ENCODE assay signal across 8 mouse cellular contexts in the genomic region with DNA sequence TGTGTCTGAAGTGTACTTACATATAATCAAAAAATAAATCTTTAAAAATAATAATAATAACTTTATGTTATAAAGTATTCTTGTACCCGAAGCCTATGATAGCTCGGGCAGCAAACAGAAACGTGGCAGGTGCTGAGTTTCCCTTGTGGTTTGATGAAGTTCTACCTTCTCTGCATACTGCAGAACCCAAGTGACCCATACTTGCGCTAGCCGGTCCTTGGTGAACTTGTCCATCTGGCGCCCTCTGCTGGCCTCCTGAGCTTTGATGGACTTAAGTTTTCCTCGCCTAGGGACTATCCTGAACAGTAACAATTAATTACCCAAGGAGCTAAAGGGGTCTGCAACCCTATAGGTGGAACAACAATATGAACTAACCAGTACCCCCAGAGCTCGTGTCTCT. TPM values are rescaled to one million over a fixed set of nuclear protein-coding genes. Genes with fewer than 3 reads are reported as not detected.
DNase-seq lines count a peak whose midpoint lies in the region; ATAC-seq lines count a peak whose summit lies in the region.

No protein-coding gene starts in this region.

- H3K4me2 ChIP-seq in hindbrain, embryonic 13.5 days: no peak overlapping the region

- no peak overlapping the region for H3K27ac ChIP-seq in hindbrain, embryonic 10.5 days
- H3K27ac ChIP-seq in hindbrain, embryonic 13.5 days: no peak overlapping the region
- H3K27ac ChIP-seq in heart, embryonic 10.5 days: no peak overlapping the region

- H3K36me3 ChIP-seq in hindbrain, embryonic 10.5 days: no peaks in the 10 kb centered on the region
- H3K36me3 ChIP-seq in hindbrain, embryonic 13.5 days: no peaks in the 10 kb centered on the region
- no peaks in the 10 kb centered on the region for H3K36me3 ChIP-seq in heart, embryonic 10.5 days

- DNase-seq in hindbrain, embryonic 10.5 days (ENCODE audit: low spot score): peak; percentile 61
- peak; percentile 17 for DNase-seq in Muller cell, postnatal 12 days (ENCODE audit: inconsistent ontology term)
- DNase-seq in cerebellum, postnatal 10 days: peak; percentile 85 to 87
- DNase-seq in heart, embryonic 10.5 days (ENCODE audit: low spot score): peak; percentile 79
- DNase-seq in layer of hippocampus, postnatal 25 days (ENCODE audit: extremely low spot score in 1 of 2, low spot score in 1 of 2): peak; percentile 30 to 75
- DNase-seq in ovary, postnatal 10 days (ENCODE audit: low spot score): peak; percentile 25
- peak; percentile 77 for DNase-seq in urinary bladder, postnatal 14 days (ENCODE audit: low spot score)

- ATAC-seq in hindbrain, embryonic 13.5 days (ENCODE audit: low FRiP score): no peak

- H3K4me1 ChIP-seq in hindbrain, embryonic 10.5 days (replicated peaks): no peaks in the 10 kb centered on the region
- H3K4me1 ChIP-seq in hindbrain, embryonic 13.5 days (replicated peaks): 0 out of 2 replicates have a peak, but pooled peaks cover 4% of the 10 kb centered on the region
- H3K4me1 ChIP-seq in heart, embryonic 10.5 days: peaks cover 12% of the 10 kb centered on the region; the same call in 1 of the 2 replicates

- WGBS in hindbrain, embryonic 10.5 days: 50% methylated on average over 8 of the region's 8 CpGs
- 46% methylated on average over 8 of the region's 8 CpGs for WGBS in hindbrain, embryonic 13.5 days
- 41% methylated on average over 8 of the region's 8 CpGs for WGBS in heart, embryonic 10.5 days

- no peak overlapping the region for H3K4me3 ChIP-seq in hindbrain, embryonic 10.5 days
- no peak overlapping the region for H3K4me3 ChIP-seq in hindbrain, embryonic 13.5 days
- no peak overlapping the region for H3K4me3 ChIP-seq in heart, embryonic 10.5 days

- no peak overlapping the region for H3K9ac ChIP-seq in hindbrain, embryonic 13.5 days

- H3K27me3 ChIP-seq in hindbrain, embryonic 10.5 days (ENCODE audit: insufficient read depth, poor library complexity, severe bottlenecking): no peaks in the 10 kb centered on the region
- no peaks in the 10 kb centered on the region for H3K27me3 ChIP-seq in hindbrain, embryonic 13.5 days
- no peaks in the 10 kb centered on the region for H3K27me3 ChIP-seq in heart, embryonic 10.5 days (ENCODE audit: insufficient read depth, poor library complexity, severe bottlenecking)

- H3K9me3 ChIP-seq in hindbrain, embryonic 10.5 days: no peaks in the 10 kb centered on the region
- H3K9me3 ChIP-seq in hindbrain, embryonic 13.5 days: no peaks in the 10 kb centered on the region
- no peaks in the 10 kb centered on the region for H3K9me3 ChIP-seq in heart, embryonic 10.5 days

RNA-seq across cellular contexts. Expression of a gene that starts 12.7 kb away (rescaled TPM):
- polyA plus RNA-seq in hindbrain, embryonic 10.5 days (2016; fragmentation: Nextera tagmentation; extraction: Ambion mirVana): 2.0 and 3.2 TPM in 2 replicates
- polyA plus RNA-seq in hindbrain, embryonic 13.5 days (2015; fragmentation: Nextera tagmentation; extraction: Ambion mirVana): 11.5 and 11.9 TPM in 2 replicates
- 21.2 and 40.2 TPM in 2 replicates for polyA plus RNA-seq in heart, embryonic 10.5 days (2016; fragmentation: Nextera tagmentation; extraction: Ambion mirVana)
- total RNA-seq in layer of hippocampus, postnatal 25 days (2021): 10 to 100 TPM; 16.3 to 18.6 TPM

RNA-seq across cellular contexts. Expression of a gene that starts 34.7 kb away (rescaled TPM):
- polyA plus RNA-seq in hindbrain, embryonic 10.5 days (2016; fragmentation: Nextera tagmentation; extraction: Ambion mirVana): 63.4 and 63.8 TPM in 2 replicates
- polyA plus RNA-seq in hindbrain, embryonic 13.5 days (2015; fragmentation: Nextera tagmentation; extraction: Ambion mirVana): 79.0 and 81.9 TPM in 2 replicates
- polyA plus RNA-seq in heart, embryonic 10.5 days (2016; fragmentation: Nextera tagmentation; extraction: Ambion mirVana): 22.9 and 38.5 TPM in 2 replicates
- total RNA-seq in layer of hippocampus, postnatal 25 days (2021): 100 to 1,000 TPM; 202 to 209 TPM

Comparison
In these comparisons a context has a peak if more than half of its experiments do, and no peak if none do; other contexts are left out.
1. DNase-seq: peak in every context shown above with its lines; median percentile 86 in cerebellum, postnatal 10 days; 79 in heart, embryonic 10.5 days; 77 in urinary bladder, postnatal 14 days; 61 in hindbrain, embryonic 10.5 days; 52 in layer of hippocampus, postnatal 25 days; 25 in ovary, postnatal 10 days; 17 in Muller cell, postnatal 12 days.